Mouse (Mus musculus) liver, adult (tissue): ENCODE measurements around the gene Phactr4.

Experiments used
- GATA4 ChIP-seq: IDR thresholded peaks from 2 replicates; pipeline ENCODE4 v1.6.1; 2014; ENCODE audit warnings: mild to moderate bottlenecking, low read length; ENCODE audit not compliant: insufficient replicate concordance

Phactr4 gene

DNA sequence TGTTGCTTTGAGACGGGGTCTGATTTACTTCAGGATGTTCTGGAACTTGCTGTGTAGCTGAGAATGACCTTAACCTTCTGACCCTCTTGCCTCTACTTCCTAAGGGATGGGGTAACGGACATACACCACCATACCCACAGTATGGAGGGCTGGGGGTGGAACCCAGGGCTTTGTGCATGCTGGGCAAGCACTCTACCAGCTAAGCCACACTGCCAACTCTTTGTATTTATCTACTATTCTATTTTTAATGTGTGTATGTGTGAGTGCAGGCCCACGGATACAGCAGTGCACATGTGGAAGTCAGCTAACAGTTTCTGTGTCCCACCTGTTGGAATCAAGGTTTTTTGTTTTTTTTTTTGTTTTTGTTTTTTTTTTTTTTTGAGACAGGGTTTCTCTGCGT, 62.8 kb downstream of the Phactr4 start:
- TF ChIP-seq GATA4: no peak

DNA sequence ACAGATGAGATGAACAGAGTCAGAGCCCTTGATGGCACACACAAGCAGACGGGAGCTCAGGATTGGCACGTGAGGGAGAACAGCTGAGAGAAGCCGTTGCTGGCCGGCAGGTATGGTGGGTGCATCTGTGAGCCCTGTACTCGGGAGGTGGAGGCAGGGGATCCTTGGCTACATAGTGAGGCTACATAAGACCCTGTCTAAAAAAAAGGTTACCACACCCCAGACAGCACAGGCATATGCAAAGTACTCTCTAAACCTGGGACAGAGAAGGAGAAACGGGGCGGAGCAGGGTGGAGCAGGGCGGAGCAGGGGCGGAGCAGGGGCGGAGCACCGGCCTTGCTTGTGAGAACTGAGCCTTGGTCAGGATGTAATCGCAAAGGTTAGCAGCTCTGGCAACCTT, 66.1 kb downstream of the Phactr4 start:
- TF ChIP-seq GATA4: no peak

DNA sequence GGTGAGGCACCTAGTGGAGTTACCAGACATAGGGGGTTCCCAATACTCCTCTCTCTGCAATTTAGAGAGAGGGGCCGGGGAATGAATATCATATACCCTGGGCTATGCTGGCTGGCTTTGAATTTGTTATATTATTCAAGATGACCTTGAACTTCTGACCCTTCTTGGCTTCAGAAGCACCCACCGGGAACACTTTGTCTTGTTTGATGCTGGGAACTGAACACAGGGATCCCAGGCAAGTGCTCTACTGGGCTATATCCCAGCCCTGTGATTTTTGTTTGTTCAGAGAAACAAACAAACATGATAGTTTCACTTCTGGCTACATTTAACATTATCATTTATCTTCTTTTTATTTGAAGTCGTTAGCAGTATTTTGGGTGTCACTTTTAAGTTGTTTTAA, 66.9 kb downstream of the Phactr4 start:
- no peak for TF ChIP-seq GATA4

DNA sequence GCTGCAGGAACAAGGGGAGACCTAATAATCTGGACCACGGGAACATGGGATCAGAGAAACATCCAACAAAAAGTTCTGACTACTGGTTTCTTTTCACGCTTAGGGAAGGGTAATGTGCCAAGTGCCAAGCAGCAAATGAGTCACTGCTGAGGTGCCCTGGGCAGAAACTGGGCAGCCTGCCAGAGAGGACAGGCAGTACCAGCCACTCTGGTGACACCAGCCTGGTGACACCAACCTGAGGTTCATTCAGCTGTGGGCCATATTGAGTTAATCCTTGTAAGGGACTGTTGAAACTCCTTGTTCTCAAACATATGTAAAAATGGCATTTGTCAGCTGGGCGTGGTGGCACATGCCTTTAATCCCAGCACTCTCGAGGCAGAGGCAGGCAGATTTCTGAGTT, 67.7 kb downstream of the Phactr4 start:
- no peak for TF ChIP-seq GATA4

DNA sequence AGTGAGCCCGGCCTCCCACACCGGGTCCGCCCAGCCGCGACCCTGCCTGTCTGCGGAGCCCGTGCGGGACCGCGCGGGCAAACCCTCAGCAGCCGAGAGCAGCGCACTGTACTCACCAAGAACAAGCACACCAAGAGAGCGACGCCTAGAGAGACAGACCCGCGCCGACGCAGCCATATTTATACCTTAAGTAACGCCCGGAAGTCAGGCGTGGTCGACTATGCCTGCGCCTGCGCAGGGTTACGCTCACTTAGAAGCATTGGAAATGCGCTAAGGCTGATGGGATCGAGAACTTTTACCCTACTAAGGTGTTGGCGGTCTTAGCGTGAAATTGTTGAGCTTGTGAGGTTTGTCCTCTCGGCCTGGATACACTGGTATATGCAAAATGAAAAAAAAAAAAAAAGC, 68.8 kb downstream of the Phactr4 start, which contains the start of gene Rcc1:
Gene Rcc1, minus strand, starts transcription at position 125 of the 405 bp plus-strand sequence.
- TF ChIP-seq GATA4: no peak

DNA sequence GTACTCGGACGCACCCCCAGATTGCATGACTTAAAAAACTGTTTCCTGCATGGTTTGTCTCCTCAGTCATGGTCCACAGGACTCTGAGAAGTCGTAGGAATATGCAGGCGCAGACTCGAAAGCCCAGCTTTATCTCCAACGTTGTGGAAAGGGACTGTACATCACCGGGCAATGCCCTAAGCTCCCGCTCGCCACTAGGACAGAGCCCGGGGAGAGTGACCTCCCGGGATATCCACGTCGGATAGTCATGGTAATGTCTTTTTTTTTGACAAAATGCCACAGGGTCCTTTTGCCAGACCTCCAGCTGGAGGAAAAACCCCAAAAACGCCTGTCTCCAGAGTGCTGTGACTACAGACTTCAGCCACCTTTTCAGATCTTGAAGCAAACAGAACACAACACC, 69.5 kb downstream of the Phactr4 start:
- TF ChIP-seq GATA4: no peak

DNA sequence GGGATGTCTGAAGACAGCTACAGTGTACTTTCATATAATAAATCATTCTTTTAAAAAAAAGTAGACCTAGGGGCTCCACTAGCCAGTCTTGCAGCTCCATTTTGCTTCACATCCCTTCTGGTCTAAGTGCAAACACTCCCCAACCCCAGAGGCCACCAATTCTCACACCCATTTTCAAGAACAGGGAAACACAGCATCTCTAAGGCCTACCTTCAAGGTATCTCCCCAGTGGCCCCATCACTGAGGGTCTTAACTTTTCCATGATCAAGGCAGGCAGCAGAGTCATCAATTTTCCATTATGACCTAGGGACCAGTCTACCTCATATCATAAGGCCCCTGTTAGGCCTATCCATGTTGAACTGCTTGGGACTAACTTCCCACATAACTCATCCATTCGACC, 70.9 kb downstream of the Phactr4 start:
- no peak for TF ChIP-seq GATA4

DNA sequence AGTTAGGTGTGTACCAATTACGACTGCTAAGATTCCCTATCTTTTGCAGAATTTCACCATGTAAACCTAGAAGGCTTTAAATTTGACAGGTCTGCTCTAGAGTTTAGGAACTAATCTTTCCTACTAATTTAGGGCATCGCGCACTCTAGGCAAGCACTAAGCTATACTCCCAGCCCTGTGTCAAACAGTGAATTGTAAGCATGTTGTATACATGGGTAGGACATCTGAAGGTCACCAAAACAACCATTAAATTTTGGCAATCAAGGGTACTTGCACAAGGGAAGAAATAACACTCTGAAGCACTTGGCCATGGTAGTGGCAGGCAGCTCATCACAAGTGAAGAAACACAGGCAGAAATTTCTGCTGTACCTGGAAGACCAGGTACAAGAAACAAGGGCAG, 71.4 kb downstream of the Phactr4 start:
- no peak for TF ChIP-seq GATA4

DNA sequence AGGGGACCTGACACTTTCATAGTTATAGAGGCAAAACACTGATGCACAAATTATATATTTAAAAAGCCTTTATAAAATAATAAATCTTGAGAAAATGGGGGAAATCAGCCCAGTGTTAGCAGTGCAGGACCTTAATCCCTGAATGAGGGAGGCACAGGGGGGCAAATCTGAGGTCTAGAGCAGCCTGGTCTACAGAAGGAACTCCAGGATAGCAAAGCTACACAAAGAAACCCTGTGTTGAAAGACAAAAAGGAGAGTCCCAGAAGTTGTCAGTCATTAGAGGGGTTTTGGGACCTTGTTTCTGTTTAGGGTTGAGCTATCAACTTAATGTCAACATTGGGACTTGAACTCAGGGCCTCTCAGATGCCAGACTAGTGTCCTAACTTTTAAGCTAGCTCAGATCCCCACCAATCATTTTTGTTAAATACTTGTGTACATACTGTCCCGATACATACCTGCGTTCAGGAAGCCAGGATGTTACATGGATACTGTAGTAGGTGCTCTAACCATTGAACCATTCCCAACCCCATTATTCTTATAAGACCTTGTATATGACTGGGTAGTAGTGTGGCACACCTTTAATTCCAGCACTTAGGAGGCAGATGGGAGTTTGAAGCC, 72.1 kb downstream of the Phactr4 start:
- no peak for TF ChIP-seq GATA4

DNA sequence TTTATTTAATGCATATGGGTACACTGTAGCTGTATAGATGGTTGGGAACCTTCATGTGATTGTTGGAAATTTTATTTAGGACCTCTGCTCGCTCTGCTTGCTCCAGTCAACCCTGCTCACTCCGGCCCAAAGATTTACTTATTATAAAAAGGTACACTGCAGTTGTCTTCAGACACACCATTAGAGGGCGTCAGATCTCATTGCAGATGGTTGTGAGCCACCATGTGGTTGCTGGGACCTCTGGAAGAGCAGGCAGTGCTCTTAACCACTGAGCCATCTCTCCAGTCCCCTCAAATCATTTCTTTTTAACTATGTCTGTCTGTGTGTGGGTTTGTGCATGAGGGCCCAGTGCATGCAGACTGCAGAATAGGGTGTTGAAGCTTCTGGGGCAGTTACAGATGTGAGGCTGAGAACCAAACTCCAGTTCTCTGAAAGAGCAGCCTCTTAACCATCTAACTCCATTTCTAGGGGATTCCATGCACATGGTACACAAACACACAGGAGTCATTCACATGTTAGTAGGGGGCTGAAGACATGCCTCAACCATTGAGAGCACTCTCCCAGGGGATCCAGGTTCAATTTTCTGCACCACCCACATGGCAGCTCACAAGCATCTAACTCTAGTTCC, 72.7 kb downstream of the Phactr4 start:
- TF ChIP-seq GATA4: no peak

DNA sequence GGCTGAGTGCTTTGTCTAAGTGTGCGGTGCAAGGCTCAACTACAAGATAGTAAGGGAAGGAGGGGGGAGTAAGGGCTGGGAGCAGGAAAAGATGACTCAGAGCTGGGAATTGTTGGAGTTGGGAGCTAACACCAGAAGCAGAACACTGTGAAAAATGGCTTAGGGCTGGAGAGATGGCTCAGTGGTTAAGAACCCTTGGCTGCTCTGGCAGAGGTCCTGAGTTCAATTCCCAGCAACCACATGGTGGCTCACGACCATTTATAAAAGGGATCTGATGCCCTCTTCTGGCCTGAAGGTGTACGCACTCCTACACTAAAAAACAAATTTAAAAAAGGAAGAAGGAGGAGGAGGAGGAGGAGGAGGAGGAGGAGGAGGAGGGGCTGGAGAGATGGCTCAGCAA, 75.6 kb downstream of the Phactr4 start:
- no peak for TF ChIP-seq GATA4

DNA sequence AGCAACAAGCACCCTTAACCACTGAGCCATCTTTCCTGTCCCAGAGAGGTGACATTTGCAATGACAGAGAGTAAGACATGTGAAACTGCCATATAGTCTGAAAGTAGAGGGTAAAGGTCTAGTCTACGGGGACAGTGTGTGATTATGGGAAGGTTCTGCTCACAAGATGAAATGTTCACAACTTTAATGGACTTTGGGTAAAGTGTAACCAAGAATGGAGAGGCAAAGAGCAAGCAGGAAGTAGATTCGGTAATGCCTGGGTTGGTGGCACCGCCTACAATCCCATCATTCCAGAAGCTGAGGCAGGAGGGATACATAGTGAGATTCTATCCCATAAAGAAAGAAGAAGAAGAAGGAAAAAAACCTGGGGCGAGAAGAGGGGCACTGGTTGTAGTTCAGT, 76.0 kb downstream of the Phactr4 start:
- TF ChIP-seq GATA4: no peak

DNA sequence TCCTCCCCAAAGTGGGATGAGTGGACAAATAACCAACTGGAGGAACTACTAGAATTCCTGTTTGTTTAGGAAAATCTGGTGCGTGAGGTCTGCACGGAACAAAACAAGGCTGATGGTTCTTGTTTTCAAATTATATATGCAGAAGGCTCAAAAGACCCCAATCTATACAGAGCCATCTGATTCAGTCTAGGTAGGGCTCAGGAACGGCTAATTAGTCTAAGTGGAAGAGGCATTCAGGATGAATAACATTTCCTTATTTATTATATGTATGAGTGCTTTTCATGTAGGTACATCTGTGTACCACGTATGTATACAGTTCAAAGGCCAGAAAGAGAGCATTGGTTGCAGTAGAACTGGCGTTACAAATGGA, 76.5 kb downstream of the Phactr4 start:
- no peak for TF ChIP-seq GATA4

DNA sequence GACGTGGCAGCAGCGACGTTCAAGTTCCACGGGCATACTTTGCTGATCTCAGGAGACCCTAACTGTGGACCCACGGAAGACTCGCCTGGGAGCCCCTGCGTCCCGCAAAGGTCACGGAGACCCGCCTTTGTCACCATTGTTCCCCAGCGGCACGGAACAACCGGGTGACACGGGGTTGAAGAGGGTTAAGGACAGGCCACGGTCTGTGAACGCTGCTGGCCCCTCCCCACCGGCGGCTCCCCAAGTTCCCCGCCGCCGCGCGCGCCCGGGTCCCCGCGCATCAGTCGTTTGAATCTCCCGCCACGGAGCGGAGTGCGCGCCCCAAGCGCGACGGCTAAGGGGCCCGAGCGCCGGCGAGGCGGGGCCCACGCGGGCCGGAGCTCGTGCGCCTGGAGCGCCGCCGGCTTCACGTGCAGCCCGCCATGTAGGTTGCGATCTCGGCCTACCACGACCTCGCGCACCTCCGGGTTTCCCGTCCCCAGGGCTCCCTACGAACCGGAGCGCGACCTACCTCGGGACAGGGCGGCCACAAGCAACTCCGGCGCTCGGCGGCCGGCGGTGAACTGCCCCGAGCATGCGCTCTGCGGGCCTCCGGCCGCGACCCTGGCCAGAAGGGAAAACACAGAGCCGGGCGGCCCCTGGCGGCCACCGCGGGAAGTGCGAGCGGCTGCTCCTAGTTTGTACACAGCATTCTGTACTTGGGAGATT, 77.0 kb downstream of the Phactr4 start:
- TF ChIP-seq GATA4: no peak

DNA sequence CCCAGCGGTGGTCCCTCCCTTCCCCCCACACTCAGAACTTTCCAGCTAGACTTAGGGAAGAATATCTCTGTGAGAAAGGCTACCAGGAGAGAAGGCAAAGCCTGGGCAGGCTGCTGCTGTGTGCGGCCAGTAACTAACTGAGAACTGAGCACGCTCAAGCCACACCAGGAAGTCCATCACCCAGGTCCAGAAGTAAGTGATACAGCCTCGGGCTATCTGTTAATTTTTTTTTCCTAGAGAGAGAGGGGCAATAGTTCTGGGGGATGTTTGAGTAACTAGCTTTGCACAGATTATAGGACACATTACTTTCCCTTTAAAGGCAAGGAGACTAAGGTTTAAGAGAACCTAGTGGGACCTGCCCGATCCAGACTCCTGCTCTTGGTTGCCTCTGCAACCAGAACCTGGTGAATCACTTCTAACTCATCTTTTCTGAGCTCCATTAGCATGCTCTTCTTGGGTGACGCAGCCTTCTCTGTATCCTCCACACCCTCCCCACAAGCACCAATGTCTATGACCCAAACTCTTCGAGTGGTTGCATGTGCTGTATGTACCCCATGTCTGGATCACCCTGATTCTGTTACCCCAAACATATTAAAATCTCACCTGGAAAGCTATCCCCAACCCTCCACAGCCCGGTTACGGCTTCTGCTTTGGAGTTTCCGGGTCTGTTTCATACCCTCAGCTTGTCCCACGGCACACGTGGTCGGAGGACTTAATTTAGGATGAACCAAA, 77.7 kb downstream of the Phactr4 start:
- TF ChIP-seq GATA4: no peak

DNA sequence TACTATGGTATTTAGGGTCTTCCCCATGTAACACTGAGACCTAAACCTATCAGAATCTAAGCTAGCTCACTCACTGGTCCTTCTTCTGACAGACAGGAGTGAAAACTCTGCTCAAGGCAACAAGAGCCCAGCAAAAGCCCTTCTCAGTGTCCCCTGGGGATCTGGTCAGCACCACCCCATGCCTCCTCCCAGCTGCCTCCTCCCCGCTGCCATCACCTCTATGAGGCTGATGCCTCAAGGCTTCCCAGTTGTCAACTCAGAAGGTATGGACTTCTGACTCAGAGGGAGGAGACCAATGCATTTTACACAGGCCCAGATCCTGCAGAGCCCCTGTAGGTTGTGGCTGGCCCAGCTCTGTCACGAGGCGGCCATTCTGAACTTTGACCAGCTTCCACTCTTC, 80.8 kb downstream of the Phactr4 start:
- TF ChIP-seq GATA4: no peak
